Mouse (Mus musculus): ENCODE measurements at regions not wholly inside any gene's neighbourhood (a gene's known extent, or its start where the extent isn't known, plus 50 kb on each side); places are given as distances from the start of the nearest gene placed in this dataset.

DNA sequence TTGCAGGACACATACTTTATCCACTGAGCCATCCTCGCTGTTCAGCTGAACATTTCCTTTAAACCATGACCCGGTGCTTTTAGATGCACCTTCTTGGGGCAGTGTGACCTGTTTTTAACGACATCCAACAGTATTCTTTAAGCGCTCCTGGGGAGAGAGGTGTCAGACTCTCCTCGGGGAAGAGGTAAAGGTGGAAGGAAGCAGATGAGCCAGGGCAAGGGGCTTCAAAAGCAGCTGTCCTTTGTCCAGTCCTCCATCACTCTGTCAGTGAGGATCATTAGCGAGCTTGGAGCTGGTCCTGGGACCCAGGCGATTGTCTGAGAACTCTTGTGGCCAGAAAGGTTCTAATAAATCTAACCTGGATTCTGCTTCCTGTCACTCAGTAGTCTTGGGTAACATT is 72.4 kb upstream of the Lrig1 start:
- no peak for TF ChIP-seq CTCF (IDR thresholded peaks at IDR 0.05 in 2 of 3, conservative IDR thresholded peaks at IDR 0.05 in 1 of 3; ENCODE audit: control insufficient read depth in 1 of 3, insufficient read depth in 1 of 3, low read depth in 2 of 3, low read length in 3 of 3, poor library complexity in 1 of 3, severe bottlenecking in 1 of 3)
- no peak for TF ChIP-seq CHD1 (IDR thresholded peaks at IDR 0.05; ENCODE audit: low read depth, low read length)
- TF ChIP-seq BHLHE40 (IDR thresholded peaks at IDR 0.05; ENCODE audit: borderline replicate concordance, low read depth, low read length) = no peak
- no peak for TF ChIP-seq GABPA (IDR thresholded peaks at IDR 0.05; ENCODE audit: low read depth, low read length)
- TF ChIP-seq MYB (IDR thresholded peaks at IDR 0.05; ENCODE audit: low read depth, low read length) = no peak
